17 mouse cellular contexts compared by ENCODE assay signal in the genomic region with DNA sequence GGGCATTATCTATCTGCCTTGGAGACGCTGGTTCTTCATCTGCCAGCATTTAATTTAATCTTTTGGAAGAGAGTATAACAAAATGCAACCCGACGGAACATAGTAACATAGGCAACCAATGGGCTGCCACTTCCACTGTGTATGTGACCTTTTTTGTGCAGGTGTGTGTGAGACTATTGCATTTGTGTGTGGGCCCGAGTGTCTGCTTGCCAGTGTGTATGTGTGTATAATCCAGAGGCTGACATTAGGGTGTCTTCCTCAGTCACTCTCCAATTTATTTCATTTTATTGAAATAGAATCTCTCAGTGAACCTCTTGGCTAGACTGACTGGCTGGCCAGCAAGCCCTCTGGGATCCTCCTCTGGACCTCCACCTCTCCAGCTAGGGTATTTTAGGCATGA. TPM values are rescaled to one million over a fixed set of nuclear protein-coding genes. Genes with fewer than 3 reads are reported as not detected.
DNase-seq lines count a peak whose midpoint lies in the region; ATAC-seq lines count a peak whose summit lies in the region.
"Had no signal": no experiment of that assay in that cellular context is flagged by ENCODE, and none has a peak within 500 bp of the region (broad histone marks: within the 10 kb centered on the region; RNA-seq: fewer than 3 reads in every experiment).

No protein-coding gene starts in this region.

- 86% methylated on average over 4 of the region's 4 CpGs for WGBS in heart, embryonic 13.5 days
- 91% methylated on average over 4 of the region's 4 CpGs for WGBS in liver, embryonic 11.5 days

- no peak for ATAC-seq in heart, embryonic 13.5 days (ENCODE audit: extremely low read depth, insufficient number of reproducible peaks, low FRiP score, low TSS enrichment)
- ATAC-seq in megakaryocyte, adult 5-6 weeks (ENCODE audit: poor library complexity, severe bottlenecking) = no peak
- no peak for ATAC-seq in liver, embryonic 11.5 days (replicated peaks; ENCODE audit: low FRiP score)
- ATAC-seq: forebrain, embryonic 15.5 days had no signal

- peak overlapping the region; percentile 87 for H3K4me2 ChIP-seq in heart, embryonic 13.5 days
- peak overlapping the region; percentile 86; the same call in 1 of the 2 replicates for H3K4me2 ChIP-seq in liver, embryonic 11.5 days
- H3K4me2 ChIP-seq: midbrain, embryonic 11.5 days had no signal

- H3K36me3 ChIP-seq in heart, embryonic 13.5 days = no peaks in the 10 kb centered on the region
- H3K36me3 ChIP-seq in megakaryocyte, embryonic 14.5 days (replicated peaks; ENCODE audit: low read length) = peaks cover 41% of the 10 kb centered on the region
- no peaks in the 10 kb centered on the region for H3K36me3 ChIP-seq in liver, embryonic 11.5 days (ENCODE audit: control insufficient read depth, insufficient read depth, low read length)
- H3K36me3 ChIP-seq: forebrain, embryonic 15.5 days; limb, embryonic 15.5 days; neural tube, embryonic 12.5 days; stomach, embryonic 15.5 days had no signal

- H3K9ac ChIP-seq in heart, embryonic 13.5 days = no peak overlapping the region
- no peak overlapping the region for H3K9ac ChIP-seq in liver, embryonic 11.5 days (ENCODE audit: low read depth, low read length)
- H3K9ac ChIP-seq: forebrain, embryonic 15.5 days; limb, embryonic 15.5 days; neural tube, embryonic 12.5 days; stomach, embryonic 15.5 days had no signal

- no peaks in the 10 kb centered on the region for H3K9me3 ChIP-seq in heart, embryonic 13.5 days
- H3K9me3 ChIP-seq in megakaryocyte, embryonic 14.5 days = no peaks in the 10 kb centered on the region
- no peaks in the 10 kb centered on the region for H3K9me3 ChIP-seq in liver, embryonic 11.5 days (ENCODE audit: control insufficient read depth, low read length)
- H3K9me3 ChIP-seq: forebrain, embryonic 15.5 days; limb, embryonic 15.5 days; neural tube, embryonic 12.5 days; stomach, embryonic 15.5 days had no signal

- H3K27me3 ChIP-seq in heart, embryonic 13.5 days (replicated peaks) = no peaks in the 10 kb centered on the region
- no peaks in the 10 kb centered on the region for H3K27me3 ChIP-seq in megakaryocyte, embryonic 14.5 days (replicated peaks)
- H3K27me3 ChIP-seq in liver, embryonic 11.5 days (replicated peaks; ENCODE audit: control insufficient read depth, insufficient read depth, low read length) = no peaks in the 10 kb centered on the region
- H3K27me3 ChIP-seq: forebrain, embryonic 15.5 days; limb, embryonic 15.5 days; neural tube, embryonic 12.5 days; Patski; stomach, embryonic 15.5 days had no signal

- no peak overlapping the region for H3K4me3 ChIP-seq in heart, embryonic 13.5 days
- H3K4me3 ChIP-seq in megakaryocyte, embryonic 14.5 days (replicated peaks) = peak overlapping the region; percentile 93
- H3K4me3 ChIP-seq in liver, embryonic 11.5 days (ENCODE audit: low read depth, low read length) = 0 out of 2 replicates have a peak overlapping the region, but pooled peaks have one; percentile 10
- H3K4me3 ChIP-seq: forebrain, embryonic 15.5 days; neural tube, embryonic 12.5 days had no signal

- no peak overlapping the region for H3K27ac ChIP-seq in heart, embryonic 13.5 days (replicated peaks)
- H3K27ac ChIP-seq in liver, embryonic 11.5 days (ENCODE audit: low read depth, low read length) = no peak overlapping the region
- H3K27ac ChIP-seq: forebrain, embryonic 15.5 days; limb, embryonic 15.5 days; neural tube, embryonic 12.5 days; stomach, embryonic 15.5 days had no signal

- peaks cover 14% of the 10 kb centered on the region for H3K4me1 ChIP-seq in heart, embryonic 13.5 days
- peaks cover 73% of the 10 kb centered on the region for H3K4me1 ChIP-seq in megakaryocyte, embryonic 14.5 days
- peaks cover 6% of the 10 kb centered on the region for H3K4me1 ChIP-seq in liver, embryonic 11.5 days (replicated peaks; ENCODE audit: control insufficient read depth, insufficient read depth, low read length)
- H3K4me1 ChIP-seq: forebrain, embryonic 15.5 days; limb, embryonic 15.5 days; stomach, embryonic 15.5 days had no signal

- intact Hi-C loops in heart, postnatal 10 days (cut with DNase I) = loop anchor here (2.0 kb wide), 1 partner anchor 15 kb away; no protein-coding TSS in a partner anchor

- no peak for DNase-seq in heart, postnatal 10 days
- DNase-seq in liver, embryonic 11.5 days (ENCODE audit: low spot score) = no peak
- peak; percentile 43 to 53 for DNase-seq in thymus, postnatal 36 days
- DNase-seq in adrenal gland, postnatal 25 days = no peak
- no peak for DNase-seq in adrenal gland, postnatal 4 days (ENCODE audit: low spot score in 2 of 2)
- DNase-seq: adrenal gland, postnatal 10 days; cerebellum, adult 18-20 months; kidney, adult 9 months had no signal

RNA-seq across cellular contexts. Expression of a gene that starts 0.8 kb away (rescaled TPM):
- polyA plus RNA-seq in heart, embryonic 13.5 days (2015; fragmentation: Nextera tagmentation; extraction: Ambion mirVana) = 2.9 and 3.6 TPM in 2 replicates
- total RNA-seq in heart, postnatal 10 days (2021) = 1 to 10 TPM; 5.1 to 7.4 TPM
- polyA plus RNA-seq in megakaryocyte, embryonic 14.5 days (2012; ENCODE audit: insufficient read depth, low replicate concordance) = 0.48 and 2.1 TPM in 2 replicates
- total RNA-seq in megakaryocyte, adult 5-6 weeks (2015) = 19.7 and 23.3 TPM in 2 replicates
- total RNA-seq in megakaryocyte, adult 5-6 weeks (2017) = 18.2 and 18.7 TPM in 2 replicates
- 2.3 and 2.5 TPM in 2 replicates for polyA plus RNA-seq in liver, embryonic 11.5 days (2014; fragmentation: Nextera tagmentation; extraction: Ambion mirVana)
- 10.6 and 14.0 TPM in 2 replicates for total RNA-seq in adrenal gland, postnatal 25 days (2021)
- total RNA-seq in adrenal gland, postnatal 4 days (2021) = 10 to 100 TPM; 10.7 to 14.4 TPM

RNA-seq across cellular contexts. Expression of a gene that starts 0.9 kb away (rescaled TPM):
- 4.4 and 5.0 TPM in 2 replicates for polyA plus RNA-seq in heart, embryonic 13.5 days (2015; fragmentation: Nextera tagmentation; extraction: Ambion mirVana)
- total RNA-seq in heart, postnatal 10 days (2021) = 1 to 10 TPM; 3.1 to 5.1 TPM
- polyA plus RNA-seq in megakaryocyte, embryonic 14.5 days (2012; ENCODE audit: insufficient read depth, low replicate concordance) = 15.1 and 23.5 TPM in 2 replicates
- total RNA-seq in megakaryocyte, adult 5-6 weeks (2015) = 21.0 and 23.8 TPM in 2 replicates
- 14.0 and 16.0 TPM in 2 replicates for total RNA-seq in megakaryocyte, adult 5-6 weeks (2017)
- polyA plus RNA-seq in liver, embryonic 11.5 days (2014; fragmentation: Nextera tagmentation; extraction: Ambion mirVana) = 5.0 and 5.5 TPM in 2 replicates
- 8.8 and 11.8 TPM in 2 replicates for total RNA-seq in adrenal gland, postnatal 25 days (2021)
- total RNA-seq in adrenal gland, postnatal 4 days (2021) = 10 to 100 TPM in 1 of 2 experiments, 1 to 10 TPM in 1; 9.8 to 15.3 TPM

RNA-seq across cellular contexts. Expression of a gene that starts 28.8 kb away (rescaled TPM):
- polyA plus RNA-seq in heart, embryonic 13.5 days (2015; fragmentation: Nextera tagmentation; extraction: Ambion mirVana) = 103 and 114 TPM in 2 replicates
- total RNA-seq in heart, postnatal 10 days (2021) = 10 to 100 TPM; 49.5 to 54.2 TPM
- polyA plus RNA-seq in megakaryocyte, embryonic 14.5 days (2012; ENCODE audit: insufficient read depth, low replicate concordance) = 13.3 and 15.7 TPM in 2 replicates
- total RNA-seq in megakaryocyte, adult 5-6 weeks (2015) = 45.0 and 47.8 TPM in 2 replicates
- 29.6 and 31.8 TPM in 2 replicates for total RNA-seq in megakaryocyte, adult 5-6 weeks (2017)
- polyA plus RNA-seq in liver, embryonic 11.5 days (2014; fragmentation: Nextera tagmentation; extraction: Ambion mirVana) = 178 and 190 TPM in 2 replicates
- 70.7 and 72.0 TPM in 2 replicates for total RNA-seq in adrenal gland, postnatal 25 days (2021)
- 10 to 100 TPM; 68.2 to 74.2 TPM for total RNA-seq in adrenal gland, postnatal 4 days (2021)

RNA-seq across cellular contexts. Expression of a gene that starts 31.9 kb away (rescaled TPM):
- 13.5 and 13.9 TPM in 2 replicates for polyA plus RNA-seq in heart, embryonic 13.5 days (2015; fragmentation: Nextera tagmentation; extraction: Ambion mirVana)
- total RNA-seq in heart, postnatal 10 days (2021) = 10 to 100 TPM; 10.2 to 11.9 TPM
- polyA plus RNA-seq in megakaryocyte, embryonic 14.5 days (2012; ENCODE audit: insufficient read depth, low replicate concordance) = 1.3 and 2.7 TPM in 2 replicates
- 3.4 and 7.3 TPM in 2 replicates for total RNA-seq in megakaryocyte, adult 5-6 weeks (2015)
- total RNA-seq in megakaryocyte, adult 5-6 weeks (2017) = 7.4 and 7.8 TPM in 2 replicates
- 36.6 and 41.1 TPM in 2 replicates for polyA plus RNA-seq in liver, embryonic 11.5 days (2014; fragmentation: Nextera tagmentation; extraction: Ambion mirVana)
- 23.3 and 26.5 TPM in 2 replicates for total RNA-seq in adrenal gland, postnatal 25 days (2021)
- total RNA-seq in adrenal gland, postnatal 4 days (2021) = 10 to 100 TPM; 19.9 to 26.3 TPM

Comparison
In these comparisons a context has a peak if more than half of its experiments do, and no peak if none do; other contexts are left out.
1. DNase-seq: peak in thymus, postnatal 36 days (2 of 2); none in heart, postnatal 10 days (0 of 2), liver, embryonic 11.5 days (single experiment), adrenal gland, postnatal 25 days (single experiment) and adrenal gland, postnatal 4 days (0 of 2).